Mouse (Mus musculus) fibroblast of lung, adult 2 months (primary cell): ENCODE measurements around the gene Nfix.

ENCODE experiments used
- DNase-seq: peaks from one replicate; pipeline ENCODE4 v3.0.0-alpha.2; 2011; ENCODE audit warnings: low read depth

Nfix gene

GRCm38 (mm10) chr8:84766422-84766821 is 33.7 kb downstream of the Nfix start:
- no peak for DNase-seq

DNA sequence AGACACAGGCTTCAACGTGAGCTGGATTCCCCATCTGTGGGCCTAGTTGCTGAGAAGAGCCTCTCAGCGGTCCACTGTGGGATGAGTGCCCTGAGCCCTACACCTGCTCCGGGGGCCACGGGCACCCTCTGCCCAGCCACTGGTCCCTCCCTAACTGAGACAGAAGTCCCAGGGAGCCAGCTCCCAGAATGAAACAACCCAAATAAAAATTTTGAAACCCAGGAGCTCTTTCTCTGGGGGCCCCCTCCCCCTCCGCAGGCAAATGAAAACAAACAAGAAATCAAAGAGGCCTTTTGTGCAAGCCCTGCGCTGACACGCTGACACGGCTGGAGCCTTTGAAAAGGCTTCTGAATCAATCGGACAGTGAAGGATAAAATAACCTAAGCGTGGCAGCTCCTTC is 34.5 kb downstream of the Nfix start:
- no peak for DNase-seq

DNA sequence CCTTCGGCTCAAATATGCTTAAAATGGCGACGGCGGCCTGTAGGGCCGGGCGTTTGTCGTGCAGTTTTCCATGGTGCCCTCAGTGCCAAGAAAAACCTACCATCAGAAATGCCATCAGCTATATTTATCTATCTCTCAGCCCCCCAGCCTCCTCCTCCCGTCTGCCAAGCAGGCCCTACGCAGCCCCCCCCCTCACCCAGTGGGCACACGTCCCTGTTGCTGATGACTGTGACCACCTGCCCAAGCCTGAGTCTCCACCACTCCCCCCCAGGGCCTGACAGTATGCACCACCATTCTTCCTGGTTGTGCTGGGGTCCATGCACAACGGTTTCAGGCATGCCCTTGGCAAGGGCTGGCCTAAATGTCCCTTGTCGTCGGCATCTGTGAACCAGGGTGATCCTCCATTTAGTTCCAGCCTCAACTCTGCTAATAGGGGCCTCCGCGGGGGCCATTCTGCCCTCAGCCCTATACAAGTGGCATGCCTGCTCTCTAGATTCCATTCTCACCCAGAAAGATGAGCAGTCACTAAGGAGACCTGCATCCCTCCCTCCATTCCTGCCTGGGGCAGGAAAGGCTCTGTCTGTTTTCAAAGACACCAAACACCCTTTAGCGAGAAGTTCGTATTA is 35.2 kb downstream of the Nfix start:
- no peak for DNase-seq

DNA sequence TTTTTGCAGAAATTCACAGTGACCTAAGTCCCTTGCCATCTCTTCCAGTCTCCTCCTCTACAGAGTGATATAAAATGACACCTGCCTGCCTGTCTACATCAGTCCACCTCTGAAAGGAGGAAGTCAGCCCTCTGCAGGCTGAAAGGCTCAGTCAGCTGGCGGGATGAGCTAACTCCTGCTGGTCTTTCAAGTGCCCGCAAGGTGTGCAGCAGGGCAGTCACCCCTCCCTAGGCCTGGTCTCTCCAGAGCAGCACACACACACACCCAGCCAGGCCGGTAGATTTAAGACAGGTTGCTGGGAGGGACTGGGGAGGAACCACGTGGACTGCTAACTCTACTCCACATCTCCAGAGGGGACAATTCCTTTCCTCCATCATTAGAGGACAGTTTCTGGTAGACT is 36.0 kb downstream of the Nfix start:
- DNase-seq = no peak

- DNase-seq = no peak
Measured at GRCm38 (mm10) chr8:84760901-84761300, 39.2 kb downstream of the Nfix start.

GRCm38 (mm10) chr8:84760405-84760805 is 39.7 kb downstream of the Nfix start:
- DNase-seq = no peak

GRCm38 (mm10) chr8:84759718-84760117 is 40.4 kb downstream of the Nfix start:
- no peak for DNase-seq

DNA sequence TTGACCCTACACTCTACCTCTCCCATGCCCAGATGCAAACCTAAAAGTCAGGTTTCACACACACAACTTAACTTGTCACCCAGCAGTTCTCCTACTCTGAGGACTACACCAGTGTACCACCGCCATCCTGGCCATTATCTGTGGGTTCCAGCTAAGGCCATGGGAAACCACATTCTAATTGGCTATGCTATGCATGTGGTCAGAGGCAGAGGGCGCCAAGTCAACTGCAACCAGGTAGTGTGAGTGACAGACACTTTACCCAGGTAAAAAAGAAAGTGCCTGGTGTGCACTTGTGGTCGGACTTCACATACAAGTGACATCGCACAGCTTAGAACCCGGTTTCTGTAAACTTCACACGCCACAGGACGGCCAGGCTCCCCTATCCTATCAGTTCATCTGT is 41.0 kb downstream of the Nfix start:
- no peak for DNase-seq

GRCm38 (mm10) chr8:84758308-84758707 is 41.8 kb downstream of the Nfix start:
- DNase-seq = no peak

DNA sequence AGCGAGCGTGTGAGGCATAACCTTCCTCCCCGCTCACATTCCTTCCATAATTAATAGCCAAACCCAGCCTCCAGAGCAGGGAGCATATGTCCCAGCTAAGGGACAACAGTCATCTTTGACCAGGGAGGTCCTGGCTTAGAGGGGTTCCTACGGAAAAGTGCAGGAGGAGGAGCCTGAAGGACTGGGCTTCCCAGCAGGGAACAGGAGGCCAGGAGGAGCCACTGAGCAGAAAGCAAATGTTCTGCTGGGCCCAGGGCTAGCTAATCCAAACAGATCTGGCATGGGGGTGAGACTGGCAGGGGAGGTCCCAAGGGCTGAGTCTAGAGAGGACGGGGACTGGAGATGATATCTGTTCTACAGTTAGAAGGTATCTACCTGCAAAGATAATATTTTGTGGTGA is 42.6 kb downstream of the Nfix start:
- no peak for DNase-seq

- no peak for DNase-seq
Measured at GRCm38 (mm10) chr8:84752734-84753582, 47.2 kb downstream of the Nfix start.

DNA sequence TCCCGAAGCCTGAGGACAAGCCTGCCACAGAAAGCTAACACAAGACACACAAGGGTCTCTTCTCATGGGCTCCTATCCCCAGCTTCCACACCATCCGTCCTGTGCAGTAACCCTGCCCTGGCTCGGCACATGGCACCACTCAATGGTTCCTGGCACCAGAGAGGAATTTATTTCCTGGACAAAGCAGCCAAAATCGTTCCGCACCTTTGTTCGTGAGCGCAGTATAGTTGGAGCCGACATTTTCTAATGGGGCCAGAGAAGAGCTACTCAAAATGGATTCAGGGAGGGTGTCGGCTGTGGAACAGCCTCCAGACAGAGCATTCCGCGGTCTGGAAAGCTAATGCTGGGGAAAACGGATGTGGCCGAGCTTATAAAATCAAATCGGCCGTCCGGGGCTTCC is 50.6 kb downstream of the Nfix start:
- DNase-seq = no peak

DNA sequence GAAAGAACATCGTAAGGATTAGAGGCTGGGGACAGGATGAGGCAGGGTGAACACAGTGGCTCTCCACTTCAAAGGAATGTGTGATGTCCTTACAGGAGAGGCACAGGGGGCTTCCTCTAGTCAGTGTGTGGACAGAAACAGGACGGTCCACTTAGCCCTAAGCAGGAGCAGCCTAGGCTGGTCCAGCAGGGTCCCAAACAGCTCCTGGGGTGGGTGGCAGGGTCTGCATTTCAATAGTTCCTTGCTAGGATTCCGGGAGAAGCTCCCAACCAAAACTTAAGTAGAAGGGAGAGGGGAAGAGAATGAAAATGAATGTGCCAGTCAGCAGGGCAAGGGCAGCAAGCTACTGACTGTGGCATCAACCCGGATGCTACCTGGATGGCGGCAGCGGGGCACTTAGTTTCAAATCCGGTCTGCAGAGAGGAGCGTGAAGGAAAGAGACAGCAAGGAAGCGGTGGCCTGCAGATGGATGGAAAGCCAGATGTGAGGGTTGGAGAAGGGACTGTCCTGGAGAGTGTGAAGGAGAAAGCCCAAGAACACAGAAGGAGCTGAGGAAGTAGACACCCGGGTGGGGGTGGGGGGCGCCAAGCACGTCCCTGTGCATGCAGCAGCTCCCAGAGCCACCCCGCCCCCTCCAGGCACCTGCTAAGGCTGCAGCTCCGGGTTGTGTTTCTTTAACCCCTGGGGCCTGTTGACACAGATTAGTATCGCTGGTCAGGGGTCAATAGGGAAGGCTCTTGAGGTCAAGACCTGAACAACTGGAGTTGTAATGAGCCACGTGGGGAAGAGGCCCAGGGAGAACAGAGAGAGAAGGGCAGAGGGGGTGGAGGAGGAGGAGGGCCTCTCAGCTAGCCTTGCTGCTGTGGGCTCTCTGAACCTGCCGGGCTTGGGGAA is 54.9 kb downstream of the Nfix start:
- DNase-seq = no peak

- DNase-seq = peak; percentile 74
Measured at GRCm38 (mm10) chr8:84743517-84744420, 56.4 kb downstream of the Nfix start.

- no peak for DNase-seq
Measured at GRCm38 (mm10) chr8:84743054-84743415, 57.1 kb downstream of the Nfix start.

- peak; percentile 95 for DNase-seq
Measured at GRCm38 (mm10) chr8:84742171-84743053, 57.7 kb downstream of the Nfix start.

DNA sequence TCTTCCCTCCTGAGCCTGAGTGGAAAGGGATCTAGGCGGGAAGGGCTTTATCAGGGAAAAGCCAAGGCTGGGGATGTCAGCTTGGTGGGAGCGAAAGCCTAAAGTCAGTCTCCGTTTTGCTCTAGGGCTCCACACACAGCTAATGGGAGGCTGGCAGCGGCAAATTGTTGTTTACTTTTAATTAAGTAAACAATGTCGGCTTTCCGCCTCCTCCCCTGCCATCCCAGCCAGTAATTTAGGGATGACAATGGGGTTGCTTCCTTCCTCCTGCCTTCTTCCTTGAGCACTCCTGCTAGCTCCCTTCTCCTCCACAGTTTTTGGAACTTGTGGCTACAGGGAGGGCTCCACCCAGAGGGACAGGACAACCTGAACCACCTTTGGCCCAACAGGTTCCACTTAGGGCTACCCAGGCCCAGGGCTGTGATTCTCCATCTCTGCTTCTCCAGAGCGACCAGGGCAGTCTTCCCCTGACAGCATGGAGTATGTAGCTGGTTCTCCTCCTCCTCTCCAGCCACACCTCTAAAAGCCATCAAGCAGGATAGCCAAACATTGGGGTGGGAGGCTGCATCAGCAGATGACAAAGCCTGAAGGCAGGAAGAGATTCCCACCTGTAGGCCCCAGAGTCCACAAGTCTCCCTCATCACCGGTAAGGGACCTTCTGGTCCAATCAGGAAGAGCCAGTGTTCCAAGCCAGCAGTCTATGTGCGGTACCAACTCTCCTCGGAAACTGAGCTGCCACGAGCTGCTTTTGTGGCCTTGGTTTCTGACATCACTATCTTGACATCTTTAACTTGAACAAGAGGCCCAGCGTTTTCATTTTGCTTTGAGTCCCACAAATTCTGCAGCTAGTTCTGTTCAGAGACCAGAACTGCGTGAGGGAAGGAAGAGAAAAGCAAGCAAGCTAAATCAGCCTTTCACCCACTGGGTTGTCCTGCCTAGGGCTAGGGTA is 59.0 kb downstream of the Nfix start:
- no peak for DNase-seq

- no peak for DNase-seq
Measured at GRCm38 (mm10) chr8:84739401-84739742, 60.8 kb downstream of the Nfix start.

DNA sequence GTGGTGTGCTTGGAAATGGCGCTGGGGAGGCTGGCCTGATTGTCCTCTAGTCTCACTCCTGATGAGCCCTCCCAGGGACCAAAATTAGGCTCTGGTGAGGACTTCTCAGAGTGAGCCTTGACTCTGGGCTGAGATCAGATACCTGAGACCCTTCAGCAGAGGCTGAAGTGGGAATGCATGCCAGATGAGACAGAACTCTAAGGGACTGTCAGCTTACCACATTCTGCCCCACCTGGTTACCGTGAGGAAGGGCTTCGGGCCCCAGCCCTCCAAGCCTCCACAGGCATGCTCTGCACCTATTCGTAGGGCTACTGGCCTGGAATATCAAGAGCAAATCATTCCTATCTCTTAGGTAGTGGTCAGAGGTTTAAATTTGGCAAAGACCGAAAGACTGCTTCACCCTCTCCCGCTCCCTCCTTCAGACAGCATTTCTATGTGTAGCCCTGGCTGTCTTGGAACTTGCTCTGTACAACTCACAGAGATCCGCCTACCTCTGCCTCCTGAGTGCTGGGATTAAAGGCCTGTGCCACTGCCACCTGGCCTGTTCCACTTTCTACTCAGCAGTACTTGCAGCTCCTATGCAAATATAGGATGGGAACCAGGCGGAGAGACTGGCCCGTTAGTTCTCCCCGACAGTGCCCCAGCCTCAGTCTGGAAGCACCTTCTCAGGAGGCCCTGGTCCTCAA is 61.3 kb downstream of the Nfix start:
- no peak for DNase-seq
